Mouse (Mus musculus) right cerebral cortex, postnatal 14 days (tissue): ENCODE measurements around the gene Cfb.
"Not testable (repeated sequence)": the region's sequence is repeated elsewhere in the genome, so short reads cannot be mapped to it uniquely, and the experiment has no call there.

Source experiments
- DNase-seq: peaks from one replicate; pipeline ENCODE4 v3.0.0; 2022

Cfb gene

DNA sequence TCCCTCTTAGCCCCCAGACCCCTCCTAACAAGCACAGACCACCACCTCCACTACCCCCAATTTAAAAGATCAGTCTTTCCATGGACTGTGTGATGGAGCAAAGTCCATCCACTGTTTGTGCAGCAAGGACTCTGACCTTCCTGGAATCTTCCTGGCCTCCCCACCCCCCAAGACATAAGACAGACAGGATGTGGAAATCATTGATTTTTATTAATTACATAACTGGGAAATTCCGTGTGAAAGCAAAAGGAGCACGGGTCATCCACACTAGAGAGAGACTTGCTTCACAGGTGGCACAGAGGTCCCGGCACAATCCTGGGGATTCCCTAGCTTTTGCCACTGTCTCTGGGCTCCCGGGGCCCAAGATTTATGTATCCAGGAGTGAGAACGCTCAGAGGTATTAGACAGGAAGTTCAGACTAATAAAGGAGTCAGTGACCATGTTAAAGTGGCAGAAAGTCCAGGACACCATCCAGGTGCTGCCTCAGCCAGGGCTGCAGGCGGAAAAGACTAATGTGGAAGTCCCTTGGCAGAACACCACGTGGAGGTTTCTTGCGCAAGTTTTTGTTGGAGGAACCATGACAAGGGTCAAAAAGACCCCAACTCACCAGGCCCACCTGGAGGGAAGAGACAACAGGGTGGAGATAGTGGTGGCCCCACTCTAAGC is at the start of gene Cfb:
Gene Cfb, minus strand, starts transcription at position 103 of the 666 bp plus-strand sequence.
- no peak for DNase-seq

DNA sequence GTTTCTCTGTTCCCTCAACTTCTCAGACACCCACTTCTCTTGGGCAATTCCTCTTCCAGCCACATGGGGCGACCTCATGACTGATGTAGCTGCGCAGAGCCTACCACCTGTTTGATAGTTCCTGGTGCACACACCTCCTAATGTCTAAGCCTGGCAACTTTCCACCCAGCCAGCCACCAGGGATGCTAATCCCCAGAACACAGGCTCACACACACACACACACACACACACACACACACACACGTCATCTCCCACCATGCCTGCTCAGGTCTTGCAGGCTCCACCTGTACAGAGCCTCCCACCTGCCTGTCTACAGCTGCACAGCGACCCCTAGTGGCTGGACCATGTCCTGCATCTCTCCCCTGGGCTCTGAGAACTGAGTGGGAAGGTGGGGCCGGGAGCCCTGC is 49.6 kb upstream of the Cfb start:
- DNase-seq = peak; percentile 68

DNA sequence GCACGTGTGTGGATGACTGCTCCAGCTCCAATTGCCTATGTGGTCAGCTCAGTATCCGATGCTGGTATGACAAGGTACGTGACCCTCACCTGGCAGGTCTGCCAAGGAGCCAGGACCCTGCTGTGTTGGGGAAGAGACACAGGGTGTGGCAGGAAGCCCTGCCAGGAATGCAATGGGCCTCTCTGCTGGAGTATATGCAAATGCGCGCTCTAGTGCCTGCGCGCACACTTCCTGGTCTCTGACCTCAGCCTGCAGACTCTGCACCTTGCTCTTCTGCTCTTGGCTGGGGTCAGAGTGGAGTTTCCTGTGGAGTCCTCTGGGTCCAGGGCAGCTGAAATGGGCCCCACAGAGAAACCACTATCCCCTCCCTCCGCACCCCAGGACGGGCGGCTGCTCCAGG is 48.7 kb upstream of the Cfb start:
- no peak for DNase-seq

DNA sequence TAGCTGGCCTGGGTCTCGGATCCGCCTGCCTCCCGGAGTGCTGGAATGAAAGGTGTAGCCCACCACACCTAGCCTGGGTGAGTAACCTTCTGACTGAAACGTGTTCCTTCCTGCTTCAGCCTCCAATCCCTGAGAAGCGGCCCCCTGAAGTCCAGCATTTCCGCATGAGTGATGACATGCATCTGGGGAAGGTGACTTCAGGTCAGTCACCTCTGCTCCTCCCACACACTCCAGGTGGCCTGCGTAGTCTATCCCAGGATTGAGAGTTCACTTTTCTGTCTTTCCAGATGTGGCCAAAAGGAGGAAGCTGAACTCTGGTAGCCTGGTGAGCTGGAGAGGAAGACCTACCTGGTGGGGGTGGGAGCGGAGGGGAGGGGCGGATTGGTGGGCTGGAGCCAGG is 40.6 kb upstream of the Cfb start:
- no peak for DNase-seq

DNA sequence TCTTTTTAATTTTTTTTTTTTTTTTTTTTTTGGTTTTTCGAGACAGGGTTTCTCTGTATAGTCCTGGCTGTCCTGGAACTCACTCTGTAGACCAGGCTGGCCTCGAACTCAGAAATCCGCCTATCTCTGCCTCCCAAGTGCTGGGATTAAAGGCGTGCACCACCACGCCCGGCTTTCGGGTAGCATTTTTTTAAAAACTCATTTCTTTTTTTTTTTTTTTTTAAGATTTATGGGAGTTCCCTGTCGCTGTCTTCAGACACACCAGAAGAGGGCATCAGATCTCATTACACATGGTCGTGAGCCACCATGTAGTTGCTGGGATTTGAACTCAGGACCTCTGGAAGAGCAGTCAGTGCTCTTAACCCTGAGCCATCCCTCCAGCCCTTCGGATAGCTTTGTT is 39.6 kb upstream of the Cfb start:
- DNase-seq = not testable (repeated sequence)

DNA sequence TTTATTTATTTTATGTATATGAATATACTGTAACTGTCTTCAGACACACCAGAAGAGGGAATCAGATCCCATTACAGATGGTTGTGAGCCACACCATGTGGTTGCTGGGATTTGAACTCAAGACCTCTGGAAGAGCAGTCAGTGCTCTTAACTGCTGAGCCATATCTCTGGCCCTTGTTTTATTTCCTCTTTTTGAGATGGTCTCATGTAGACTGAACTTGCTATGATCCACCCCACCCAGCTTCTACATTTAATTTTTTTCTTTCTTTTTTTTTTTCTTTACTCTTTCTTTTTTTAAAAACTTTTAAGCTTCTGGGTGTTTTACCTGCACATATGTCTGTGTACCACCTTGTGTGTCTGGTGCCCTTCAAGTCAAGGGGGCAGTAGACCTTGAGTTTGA is 38.5 kb upstream of the Cfb start:
- DNase-seq = not testable (repeated sequence)

DNA sequence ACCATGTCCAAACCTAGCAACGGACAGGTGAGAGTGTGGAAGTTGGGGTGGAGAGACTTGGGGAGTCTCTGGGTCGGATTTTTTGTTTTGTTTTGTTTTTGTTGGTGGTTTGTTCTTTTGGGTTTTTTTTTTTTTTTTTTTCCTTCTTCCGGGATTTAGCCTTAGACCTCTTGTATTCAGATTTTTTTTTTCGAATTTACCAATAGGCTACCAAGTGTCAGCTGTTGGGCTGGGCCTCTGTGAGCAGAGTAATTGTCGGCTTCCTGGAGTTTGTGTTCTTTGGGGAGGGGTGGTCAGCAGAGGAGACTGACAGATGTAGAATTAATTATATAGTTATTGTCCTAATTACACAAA is 37.5 kb upstream of the Cfb start:
- no peak for DNase-seq

DNA sequence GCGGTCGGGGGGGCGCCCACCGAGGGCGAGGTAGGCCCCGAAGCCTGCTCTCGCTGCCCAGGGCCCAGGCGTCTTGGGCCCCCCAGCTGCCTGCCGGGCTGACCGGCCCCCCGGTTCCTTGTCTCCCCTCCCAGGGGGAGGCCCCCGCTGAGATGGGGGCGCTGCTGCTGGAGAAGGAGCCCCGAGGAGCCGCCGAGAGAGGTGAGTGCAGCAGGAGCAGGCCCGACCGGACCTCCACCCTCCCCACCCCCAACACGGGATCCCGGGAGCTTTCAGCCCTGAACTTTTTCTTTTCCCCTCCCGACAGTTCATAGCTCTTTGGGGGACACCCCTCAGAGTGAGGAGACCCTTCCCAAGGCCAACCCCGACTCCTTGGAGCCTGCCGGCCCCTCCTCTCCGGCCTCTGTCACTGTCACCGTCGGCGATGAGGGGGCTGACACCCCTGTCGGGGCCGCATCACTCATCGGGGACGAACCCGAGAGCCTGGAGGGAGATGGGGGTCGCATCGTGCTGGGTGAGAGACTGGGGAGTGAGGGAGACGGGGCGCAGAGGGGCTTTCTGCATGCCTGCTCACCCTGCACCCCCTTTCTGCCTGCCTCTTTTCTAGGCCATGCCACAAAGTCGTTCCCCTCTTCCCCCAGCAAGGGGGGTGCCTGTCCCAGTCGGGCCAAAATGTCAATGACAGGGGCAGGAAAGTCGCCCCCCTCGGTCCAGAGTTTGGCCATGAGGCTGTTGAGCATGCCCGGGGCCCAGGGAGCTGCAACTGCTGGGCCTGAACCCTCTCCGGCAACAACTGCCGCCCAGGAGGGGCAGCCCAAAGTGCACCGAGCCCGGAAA is 37.0 kb upstream of the Cfb start:
- peak; percentile 26 for DNase-seq

DNA sequence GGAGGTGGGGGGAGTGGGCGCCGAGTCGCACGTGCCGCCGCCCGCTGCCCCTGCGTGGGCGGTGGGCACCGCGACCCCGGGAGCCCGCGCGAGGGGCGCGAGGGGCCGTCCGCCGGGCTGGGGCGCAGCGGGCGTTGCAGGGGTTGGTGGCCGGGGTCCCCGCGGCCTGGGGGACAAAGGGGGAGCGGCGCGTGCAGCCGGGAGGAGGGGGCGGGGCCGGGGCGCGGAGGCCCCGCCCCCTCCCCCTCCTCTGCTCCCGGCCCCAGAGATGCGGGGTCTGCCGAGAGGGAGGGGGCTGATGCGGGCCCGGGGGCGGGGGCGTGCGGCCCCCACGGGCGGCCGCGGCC is 36.4 kb upstream of the Cfb start:
- peak; percentile 42 for DNase-seq

DNA sequence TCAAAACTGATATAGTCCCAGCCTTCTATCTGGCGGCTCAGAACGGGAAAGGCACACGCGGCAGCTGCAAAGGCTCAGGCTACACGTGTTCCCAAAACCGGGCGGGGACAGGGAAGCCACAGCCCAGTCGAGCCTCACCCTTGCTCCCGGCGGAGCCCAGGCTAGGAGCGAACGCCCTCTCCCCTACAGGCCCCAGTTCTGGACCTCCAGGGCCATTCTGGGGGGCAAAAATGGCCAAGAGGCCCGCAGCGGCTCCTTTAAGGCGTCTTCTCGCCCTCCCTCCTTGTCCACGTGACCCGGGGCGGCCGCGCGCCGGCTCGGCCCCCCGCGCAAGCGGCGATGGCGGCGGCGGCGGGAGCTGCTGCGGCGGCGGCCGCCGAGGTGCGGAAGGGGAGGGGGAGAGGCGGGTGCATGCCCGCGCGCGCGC is 35.9 kb upstream of the Cfb start, which contains the start of the genes C2 and Ehmt2:
Gene C2, minus strand, starts transcription at position 106 of the 427 bp plus-strand sequence.
Gene Ehmt2, plus strand, starts transcription at position 310 of the 427 bp plus-strand sequence.
- peak; percentile 77 for DNase-seq

DNA sequence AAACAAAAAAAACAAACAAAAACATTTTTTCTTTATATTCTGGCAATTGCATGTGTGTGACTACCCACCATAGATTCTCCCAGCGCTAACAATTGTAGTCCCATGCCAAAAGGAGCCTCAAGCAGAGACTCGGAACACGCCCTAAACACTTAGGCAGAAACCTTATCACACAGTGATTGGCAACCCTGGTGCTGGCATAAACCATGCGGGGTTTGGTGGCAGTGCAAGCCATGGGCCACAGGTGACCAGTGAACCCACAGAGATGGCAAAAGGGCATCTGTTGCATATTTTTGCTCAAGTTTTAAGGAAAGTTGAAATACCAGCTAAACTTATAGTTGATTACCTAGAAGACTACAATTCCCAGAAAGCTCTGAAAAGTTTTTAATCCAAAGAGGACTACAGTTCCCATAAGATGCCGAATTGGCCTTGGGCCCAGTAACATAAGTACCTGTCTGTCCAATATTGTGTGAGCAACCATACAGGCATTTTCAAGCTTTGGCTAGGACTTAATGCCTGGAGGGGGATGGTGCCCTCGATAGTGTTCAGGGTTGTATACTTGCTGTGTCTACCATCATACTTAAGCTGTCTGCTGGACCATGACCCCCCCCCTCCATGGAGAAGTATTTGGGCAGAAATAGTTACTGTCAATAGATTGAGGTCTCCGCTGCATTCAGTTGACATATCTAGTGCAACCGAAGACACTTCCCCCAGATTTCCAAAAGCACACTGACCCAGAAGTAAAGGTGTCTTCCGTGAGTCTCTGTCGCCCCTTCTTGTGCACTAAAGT is 35.2 kb upstream of the Cfb start:
- peak; percentile 65 for DNase-seq

DNA sequence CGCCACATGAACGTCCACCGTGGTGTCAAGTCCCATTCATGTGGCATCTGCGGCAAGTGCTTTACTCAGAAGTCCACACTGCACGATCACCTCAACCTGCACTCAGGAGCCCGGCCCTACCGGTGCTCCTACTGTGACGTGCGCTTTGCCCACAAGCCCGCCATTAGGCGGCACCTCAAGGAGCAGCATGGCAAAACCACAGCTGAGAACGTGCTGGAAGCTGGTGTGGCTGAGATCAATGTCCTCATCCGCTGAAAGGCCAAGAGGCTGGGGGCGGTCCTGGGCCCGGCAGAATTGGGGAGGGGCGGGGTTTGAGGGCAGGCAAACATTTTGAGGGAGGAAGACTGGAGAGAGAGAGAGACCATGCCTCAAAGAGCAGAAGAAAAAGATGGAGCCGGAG is 34.0 kb upstream of the Cfb start:
- no peak for DNase-seq

DNA sequence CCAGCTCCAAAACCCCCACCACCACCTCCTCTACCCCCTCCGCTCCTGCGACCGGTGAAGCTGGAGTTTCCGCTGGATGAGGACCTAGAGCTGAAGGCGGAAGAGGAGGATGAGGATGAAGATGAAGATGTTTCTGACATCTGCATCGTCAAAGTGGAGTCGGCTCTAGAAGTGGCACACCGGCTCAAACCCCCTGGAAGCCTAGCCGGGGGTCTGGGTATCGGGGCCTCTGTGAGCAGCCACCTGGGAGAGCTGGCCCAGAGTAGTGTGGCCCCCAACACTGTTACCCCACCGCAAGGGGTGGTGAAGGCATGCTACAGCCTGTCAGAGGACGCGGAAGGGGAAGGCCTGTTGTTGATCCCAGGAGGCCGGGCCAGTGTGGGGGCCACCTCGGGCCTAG is 33.4 kb upstream of the Cfb start:
- DNase-seq = no peak

DNA sequence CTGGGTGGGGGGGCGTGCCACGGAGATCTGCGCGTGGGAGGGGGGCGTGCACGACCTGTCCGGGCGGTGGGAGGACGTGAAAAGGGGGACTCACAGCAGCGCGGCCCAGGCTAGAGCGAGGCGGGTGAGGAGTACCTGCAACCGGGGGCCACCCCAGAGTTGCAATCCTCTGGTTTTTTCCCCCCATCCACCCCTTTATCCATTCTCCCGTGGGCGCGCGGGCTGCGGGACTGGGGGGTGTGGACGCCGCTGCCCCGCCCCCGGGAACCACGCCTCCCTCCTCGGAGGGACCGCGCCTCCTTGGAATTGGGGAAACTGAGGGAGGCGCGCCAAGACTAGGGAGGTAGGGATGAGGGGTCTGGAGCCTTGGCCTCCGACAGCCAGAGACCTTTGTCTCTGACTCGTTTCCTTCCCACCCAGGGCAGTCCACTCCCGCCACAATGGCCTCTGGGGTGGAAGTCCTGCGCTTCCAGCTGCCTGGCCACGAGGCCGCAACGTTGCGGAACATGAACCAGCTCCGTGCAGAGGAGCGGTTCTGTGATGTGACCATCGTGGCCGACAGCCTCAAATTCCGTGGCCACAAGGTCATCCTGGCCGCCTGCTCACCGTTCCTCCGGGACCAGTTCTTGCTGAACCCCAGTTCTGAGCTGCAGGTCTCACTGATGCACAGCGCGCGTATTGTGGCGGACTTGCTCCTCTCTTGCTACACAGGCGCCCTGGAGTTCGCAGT is 32.6 kb upstream of the Cfb start:
- DNase-seq = peak; percentile 52

DNA sequence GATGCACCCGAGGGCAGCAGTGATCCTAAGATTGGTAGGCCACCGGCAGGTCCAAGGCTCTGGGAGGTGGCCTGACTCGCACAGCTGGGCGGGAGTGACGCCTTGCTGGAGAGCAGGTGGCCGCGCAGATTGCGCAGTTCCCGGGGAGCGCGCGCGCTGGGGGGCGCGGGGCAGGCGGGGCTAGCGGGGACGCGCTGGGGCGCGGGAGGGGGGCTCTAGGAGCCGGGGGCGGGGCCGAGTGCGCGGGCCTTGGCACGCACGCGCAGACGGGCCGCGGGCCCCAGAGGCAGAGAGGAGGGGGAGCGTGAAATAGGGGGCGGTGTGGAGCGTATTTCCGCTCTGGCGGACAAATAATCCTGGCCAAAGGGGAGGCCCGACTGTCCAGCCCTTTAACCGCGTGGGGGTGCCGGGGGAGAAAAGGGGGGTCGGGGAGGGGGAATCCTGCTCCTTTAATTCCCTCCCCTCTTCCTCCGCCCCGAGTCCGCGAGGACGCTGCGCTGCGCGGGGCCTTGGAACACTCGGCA is 31.8 kb upstream of the Cfb start:
- peak; percentile 94 for DNase-seq

DNA sequence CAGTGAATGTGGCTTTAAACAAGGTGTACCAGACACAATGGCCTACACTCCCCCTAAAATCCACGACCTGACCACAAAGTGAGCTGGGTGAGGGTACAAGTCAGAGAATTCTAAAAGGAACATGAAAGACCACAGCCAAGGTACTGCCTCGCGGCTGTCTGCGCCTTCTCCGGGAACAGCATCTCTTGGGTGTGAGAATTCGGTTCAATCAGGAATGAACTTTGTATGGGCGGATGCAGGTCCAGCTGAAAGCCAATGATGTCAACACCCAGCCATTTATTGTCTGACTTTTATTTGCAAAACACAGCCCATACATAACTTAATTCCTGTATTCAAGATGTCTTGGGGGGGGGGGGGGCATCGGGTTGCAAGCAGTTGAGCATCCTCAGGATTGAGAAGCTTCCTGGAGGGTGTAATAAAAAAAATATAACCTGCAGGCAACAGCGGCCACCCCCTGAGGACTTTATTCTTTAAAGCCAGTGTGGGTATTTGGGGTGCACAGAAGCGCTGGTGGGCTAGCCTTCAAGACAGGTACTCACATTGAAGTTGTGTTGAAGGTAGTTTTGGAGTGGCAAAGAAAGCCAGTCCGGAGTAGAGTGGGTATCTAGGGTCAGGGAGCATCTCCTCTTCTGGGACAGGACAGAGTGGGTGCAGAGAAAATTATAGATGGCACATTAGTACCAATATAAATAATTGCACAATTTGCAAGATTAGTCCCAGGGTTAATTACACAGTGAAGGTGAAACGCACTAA is 30.9 kb upstream of the Cfb start:
- DNase-seq = no peak

DNA sequence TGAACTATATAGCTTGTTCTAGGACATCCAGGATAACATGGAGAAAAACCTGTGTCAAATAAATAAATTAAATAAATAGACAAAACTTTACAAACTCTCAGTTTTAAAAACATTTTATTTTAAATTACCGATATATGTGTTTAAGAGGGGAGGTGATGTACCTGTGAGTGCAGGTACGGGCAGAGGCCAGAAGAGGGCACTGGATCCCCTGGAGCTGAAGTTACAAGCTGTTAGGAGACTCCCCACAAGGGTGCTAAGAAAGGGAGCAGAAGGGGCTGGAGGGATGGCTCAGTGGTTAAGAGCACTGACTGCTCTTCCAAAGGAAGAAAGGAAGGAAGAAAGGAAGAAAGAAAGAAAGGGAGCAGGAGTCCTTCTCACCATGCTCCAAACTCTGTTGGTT is 29.1 kb upstream of the Cfb start:
- DNase-seq = no peak

DNA sequence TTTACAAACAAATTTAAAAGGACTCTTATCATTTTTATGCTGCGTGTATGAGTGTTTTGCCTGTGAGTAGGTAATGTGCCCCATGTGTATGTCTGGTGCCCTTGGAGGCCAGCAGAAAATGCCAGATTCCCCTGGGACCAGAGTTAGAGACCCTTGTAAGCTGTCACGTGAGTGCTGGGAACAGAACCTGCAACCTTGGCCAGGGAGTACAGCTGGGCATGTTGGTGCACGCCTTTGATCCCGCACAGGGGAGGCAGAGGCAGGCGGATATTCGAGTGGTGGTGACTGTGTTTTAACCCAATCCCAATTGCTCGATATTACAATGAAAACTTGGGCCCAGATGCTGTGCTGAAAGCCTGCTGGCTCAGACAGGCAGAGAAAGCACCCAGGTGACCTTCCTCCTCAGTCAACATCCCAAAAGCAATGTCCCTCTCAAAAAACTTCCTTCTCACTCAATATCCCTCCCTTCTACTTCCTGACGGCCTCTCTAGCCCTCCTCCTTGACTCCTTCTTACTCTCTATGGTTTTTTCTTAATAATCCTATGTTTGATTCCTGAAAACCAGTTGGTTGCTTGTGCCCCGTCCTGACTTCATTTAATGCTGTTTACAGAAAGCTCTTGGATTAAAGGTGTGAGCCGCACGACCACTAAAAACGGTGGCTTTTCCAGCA is 27.9 kb upstream of the Cfb start:
- no peak for DNase-seq

DNA sequence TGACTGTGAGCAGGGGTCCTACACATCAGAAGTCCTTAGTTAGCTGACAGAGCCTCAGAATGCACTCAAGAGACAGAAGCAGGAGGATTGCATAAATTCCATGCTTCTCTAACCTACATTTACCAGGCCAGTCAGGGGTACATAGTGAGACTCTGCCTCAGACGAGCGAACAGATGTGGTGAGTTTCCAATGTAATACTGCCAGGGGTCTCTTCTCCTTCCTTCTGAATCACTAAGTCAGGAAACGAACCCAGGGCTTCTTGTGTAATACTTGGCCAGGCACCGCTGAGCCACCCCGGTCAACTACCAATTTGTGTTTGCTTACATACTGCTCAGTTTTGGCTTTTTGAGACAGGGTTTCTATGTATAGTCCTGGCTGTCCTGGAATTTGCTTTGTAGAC is 25.6 kb upstream of the Cfb start:
- no peak for DNase-seq

DNA sequence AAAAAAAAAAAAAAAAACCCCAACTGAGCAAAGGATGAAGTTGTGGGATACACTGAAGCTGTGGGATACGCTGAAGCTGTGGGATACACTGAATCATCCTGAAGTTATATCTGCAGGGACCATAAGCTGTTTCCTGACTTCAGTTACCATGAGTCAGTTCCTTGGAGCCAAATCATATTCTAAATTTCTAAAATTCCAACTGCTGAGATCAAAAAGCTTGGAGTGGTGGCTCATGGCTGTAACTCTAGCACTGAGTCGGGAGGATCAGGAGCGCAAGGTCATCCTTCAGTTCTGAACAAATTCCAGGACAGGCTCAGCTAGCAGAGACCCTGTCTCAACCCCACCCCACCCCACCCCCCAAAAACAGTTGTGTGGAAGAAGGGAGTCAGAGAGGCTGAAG is 23.3 kb upstream of the Cfb start:
- no peak for DNase-seq

DNA sequence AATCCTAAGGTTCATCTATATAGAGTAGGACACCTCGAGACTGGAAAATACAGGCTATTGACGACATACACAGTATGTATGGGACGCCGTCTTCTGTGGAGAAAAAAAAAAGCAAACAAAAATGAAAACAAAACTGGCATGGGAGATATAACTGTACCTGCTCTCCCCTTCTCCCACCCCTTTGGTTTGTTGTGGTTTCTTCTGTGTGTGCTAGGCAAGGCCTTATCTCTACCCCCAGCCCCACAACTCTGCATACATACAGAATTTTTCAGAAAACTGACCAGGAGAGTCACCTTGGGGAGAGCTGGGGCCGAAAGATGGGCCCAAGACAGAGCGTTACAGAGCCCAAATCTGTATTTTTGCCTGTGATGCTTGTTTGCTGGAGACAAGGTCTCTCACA is 22.4 kb upstream of the Cfb start:
- DNase-seq = no peak
